Mouse (Mus musculus): Measurements from ENCODE around the gene Scarf2.
A peak's percentile ranks its signal among the peaks of the same experiment; 100 is the strongest.

Scarf2 gene

DNA sequence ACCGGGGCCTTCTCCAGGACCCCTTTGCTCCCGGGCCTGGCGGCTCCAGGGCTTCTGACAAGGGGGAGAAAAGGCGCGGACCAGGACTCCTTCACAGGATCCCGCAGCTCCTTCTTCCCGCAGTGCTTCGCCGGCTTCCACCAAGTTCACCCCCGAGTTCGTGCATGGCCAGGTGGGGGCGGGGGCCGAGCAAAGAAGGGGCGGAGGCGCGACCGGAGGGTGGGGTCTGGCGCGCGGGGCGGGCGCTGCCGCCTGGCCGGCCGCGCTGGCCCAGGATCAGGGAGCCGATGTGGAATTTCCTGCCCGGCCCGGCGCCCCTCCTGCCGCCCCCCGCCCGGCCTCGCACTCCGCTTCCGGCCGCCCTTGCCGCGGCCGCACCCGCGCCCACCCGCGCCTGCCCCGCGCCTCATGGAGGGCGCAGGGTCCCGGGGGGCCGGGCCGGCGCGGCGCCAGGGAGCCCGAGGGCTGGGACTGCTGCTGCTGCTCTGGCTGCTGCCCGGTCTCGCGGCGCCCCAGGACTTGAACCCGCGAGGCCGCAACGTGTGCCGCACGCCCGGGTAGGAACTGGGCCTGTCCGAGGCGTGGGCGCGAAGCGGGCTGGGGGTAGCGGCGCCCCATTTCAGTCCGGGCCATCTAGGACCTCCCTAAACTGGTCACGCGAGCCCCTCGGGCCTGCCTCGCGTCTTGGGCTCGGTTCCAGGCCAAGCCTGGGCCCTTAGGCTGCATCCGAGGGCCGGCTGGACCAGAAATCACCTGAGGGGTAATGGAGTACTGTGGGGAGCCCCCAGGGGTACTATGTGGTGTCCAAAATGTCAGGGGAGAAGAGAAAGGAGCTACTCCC lies at the start of gene Scarf2:
TSS of gene Scarf2 (plus strand) at position 312 of the 841 bp plus-strand sequence.
- no peak for DNase-seq (ENCODE audit: low spot score in 2 of 2)

DNA sequence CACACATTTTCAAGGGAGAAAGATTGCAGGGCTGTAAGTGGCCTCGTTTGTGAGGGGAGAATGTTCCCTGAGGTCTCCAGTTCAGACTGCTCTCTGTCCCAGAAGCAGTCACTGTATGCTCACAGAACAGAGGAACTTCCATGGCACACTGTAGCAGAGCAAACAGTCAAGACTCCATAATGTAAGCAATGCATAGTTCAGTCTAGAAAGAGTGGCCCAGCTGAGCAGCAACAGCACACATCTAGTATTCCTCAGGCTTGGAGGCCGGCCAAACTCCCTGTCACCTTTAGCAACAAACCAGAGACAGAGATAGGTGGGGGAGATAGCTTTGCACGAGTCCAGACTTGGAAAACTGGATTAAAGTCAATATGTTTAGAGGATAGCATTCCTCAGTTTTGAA lies 44.1 kb upstream of the Scarf2 start:
- DNase-seq (ENCODE audit: low spot score in 2 of 2): no peak

DNA sequence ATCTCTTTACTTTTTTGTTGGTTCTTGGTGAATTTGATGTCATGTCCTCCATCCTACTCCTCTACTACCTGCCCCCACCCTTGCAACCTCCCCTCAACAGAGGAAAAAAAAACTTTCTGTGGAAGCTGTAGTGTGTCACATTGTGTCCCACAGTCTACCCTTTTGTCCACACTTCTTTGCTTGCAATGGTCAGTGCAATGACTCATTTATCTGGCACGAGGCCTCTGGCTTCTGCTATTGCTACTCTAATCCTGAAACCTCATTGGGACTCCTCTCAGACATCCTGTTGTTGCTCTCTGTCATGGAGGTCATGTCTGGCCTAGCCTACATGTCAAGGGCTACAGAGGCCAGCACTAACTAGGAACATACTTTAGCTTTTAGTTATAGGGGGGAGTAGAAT lies 43.4 kb upstream of the Scarf2 start:
- no peak for DNase-seq (ENCODE audit: low spot score in 2 of 2)

DNA sequence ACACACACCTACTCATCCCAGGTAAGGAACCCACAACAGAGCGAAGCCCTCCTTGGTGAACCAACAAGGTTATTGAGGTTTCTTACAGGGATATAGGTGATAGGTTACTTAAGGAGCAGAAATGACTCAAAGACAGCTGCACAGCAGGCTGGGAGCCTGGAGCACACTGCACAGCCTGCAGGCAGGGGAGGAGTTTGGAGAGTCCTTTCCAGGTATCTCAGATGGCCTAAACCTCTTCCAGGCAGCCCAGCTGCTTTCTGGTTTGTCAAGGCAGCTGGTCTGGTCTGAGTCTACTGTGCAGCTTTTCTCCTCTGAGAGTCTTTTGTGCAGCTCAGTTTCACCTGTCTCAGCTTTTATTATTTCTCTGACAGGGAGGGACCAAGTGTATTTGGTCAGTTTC lies 39.3 kb upstream of the Scarf2 start:
- DNase-seq (ENCODE audit: low spot score in 2 of 2): no peak

DNA sequence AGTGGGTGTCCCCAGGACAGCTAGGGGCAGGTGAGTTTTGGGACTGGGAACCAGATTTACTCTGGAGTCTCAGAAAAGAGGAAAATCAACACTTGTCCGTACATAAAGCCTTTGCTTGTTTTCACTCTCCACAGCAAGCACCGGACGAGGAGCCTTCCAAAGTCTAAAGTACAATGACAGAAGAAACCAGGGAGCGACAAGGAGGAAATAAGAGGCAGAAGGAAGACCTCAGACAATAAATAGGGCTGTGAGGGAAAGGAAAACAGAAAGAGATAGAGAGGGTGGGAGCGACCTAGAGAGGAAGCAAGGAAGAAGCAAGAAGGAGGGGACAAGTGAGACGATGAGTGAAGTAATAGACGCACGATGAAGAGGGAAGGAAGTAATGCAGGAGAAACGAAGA lies 38.2 kb upstream of the Scarf2 start:
- no peak for DNase-seq (ENCODE audit: low spot score in 2 of 2)

DNA sequence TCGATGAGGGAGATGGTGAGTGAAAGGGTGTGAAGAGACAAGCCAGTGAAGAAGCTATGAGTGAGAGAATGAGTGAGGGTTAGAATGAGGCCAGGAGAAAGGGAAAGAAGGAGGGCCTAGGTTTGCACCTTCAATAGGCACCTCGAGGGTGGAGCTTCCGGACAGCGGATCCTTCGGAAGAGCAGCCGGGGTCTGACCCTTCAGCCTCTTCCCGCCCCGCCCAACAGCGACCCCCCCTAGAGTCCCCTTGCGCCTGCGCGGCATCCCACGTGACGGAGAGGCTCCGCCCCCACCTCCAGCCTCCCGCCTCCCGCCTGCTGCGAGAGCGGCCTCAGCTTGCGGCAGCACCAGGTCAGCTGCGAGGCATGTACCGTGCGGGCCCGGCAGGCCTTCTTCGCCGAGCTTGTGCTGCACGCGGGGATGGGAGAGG lies 37.7 kb upstream of the Scarf2 start, which contains the start of gene Klhl22:
TSS of gene Klhl22 (plus strand) at position 275 of the 430 bp plus-strand sequence.
- peak; percentile 76 to 88 for DNase-seq (ENCODE audit: low spot score in 2 of 2)

DNA sequence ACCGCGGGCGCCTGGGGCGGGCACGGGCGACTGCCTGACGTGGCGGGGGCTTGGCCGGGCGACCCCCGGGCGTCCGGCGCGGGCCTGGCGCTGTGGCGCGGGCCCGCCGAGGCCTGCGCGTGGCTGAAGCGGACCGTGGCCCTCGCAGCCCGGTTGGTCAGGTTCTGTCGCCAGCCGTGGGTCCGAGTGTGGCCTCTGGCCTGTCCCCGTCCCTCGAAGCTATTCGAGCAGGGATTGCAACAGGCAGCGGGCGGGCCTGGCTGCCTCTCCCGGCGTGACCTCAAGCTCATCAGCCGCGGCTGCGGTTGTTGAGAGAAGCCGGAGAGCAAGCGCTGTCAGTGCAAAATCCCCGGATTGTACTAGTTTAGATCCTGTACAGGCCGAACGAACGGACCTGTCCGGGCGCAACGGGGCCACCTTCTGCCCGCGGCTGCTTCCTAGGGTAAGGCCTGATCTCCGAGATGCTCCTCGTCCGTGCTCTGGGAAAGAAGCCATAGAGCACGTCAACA lies 37.2 kb upstream of the Scarf2 start:
- peak; percentile 28 to 32 for DNase-seq (ENCODE audit: low spot score in 2 of 2)

DNA sequence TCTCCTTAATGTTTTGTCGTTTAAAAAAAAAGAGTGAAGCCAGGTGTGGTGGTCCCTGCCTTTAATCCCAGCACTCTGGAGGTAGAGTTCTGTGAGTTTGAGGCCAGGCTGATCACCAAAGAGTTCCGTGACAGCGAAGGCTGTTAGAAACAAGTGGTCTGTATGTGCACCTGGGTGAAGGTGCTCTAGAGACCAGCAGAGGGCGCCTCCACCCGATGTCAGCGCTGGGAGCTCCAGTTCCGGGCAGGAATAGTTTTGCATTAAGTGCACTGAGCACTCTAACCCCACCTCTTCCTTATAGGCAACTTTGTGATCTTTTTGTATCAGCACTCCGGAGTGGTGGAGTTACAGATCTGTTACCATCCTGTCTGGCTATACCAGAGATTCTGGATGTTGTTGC lies 36.4 kb upstream of the Scarf2 start:
- DNase-seq (ENCODE audit: low spot score in 2 of 2): no peak

DNA sequence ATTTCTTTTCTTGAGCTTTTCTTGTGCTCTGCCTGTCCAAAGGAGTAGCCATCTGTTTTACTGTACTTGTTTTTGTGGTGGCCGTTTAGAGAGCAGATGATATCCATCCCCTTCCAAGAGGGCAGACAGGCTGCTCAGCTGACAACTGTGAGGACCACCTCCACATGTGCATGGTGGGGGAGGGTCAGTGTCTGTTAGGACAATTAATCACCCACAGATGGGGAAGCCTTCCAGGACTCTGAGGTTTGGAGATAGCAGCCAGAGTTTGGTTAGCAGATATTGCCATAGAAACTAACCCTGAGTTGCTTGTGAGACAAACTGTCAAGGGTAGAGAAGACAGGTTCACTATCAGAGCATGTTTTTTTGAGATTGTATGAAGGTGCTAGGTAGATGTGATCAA lies 36.0 kb upstream of the Scarf2 start:
- DNase-seq (ENCODE audit: low spot score in 2 of 2): no peak

DNA sequence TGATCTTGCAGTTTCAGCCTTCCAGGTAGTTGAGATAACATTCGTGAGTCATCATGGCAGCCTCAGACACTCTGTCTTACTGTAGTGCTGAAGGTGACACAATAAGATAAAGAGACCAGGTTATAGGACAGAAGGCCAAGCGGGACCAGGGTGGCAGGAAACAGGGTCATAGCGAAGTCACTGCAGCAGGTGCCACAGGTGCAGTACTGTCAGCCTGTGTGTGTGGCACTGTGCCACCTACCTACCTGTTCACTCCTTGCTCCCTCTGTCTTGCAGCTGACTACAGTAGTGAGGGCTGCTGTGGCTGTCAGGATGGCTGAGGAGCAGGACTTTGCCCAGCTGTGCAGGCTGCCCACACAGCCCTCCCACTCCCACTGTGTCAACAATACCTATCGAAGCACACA lies 33.0 kb upstream of the Scarf2 start:
- DNase-seq (ENCODE audit: low spot score in 2 of 2): no peak

DNA sequence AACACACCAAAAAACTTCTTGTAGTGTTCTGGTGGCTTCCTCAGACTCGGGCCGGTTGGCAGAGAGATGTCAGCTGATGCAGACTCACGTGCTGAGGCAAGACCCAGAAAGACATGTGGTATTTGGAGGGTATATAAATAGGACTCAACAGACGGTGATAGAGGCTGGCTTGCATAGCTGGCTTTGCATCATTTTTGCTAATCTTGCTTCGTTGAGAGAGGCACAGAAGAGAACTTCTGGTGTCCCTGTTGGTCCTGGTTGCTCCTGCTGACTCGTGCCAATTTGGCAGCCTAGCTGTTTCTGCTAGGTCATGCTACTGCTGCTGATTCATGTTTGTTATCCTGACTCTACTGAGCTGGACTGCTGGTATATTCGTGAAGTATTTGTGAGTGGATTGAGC lies 28.2 kb upstream of the Scarf2 start:
- DNase-seq (ENCODE audit: low spot score in 2 of 2): no peak

DNA sequence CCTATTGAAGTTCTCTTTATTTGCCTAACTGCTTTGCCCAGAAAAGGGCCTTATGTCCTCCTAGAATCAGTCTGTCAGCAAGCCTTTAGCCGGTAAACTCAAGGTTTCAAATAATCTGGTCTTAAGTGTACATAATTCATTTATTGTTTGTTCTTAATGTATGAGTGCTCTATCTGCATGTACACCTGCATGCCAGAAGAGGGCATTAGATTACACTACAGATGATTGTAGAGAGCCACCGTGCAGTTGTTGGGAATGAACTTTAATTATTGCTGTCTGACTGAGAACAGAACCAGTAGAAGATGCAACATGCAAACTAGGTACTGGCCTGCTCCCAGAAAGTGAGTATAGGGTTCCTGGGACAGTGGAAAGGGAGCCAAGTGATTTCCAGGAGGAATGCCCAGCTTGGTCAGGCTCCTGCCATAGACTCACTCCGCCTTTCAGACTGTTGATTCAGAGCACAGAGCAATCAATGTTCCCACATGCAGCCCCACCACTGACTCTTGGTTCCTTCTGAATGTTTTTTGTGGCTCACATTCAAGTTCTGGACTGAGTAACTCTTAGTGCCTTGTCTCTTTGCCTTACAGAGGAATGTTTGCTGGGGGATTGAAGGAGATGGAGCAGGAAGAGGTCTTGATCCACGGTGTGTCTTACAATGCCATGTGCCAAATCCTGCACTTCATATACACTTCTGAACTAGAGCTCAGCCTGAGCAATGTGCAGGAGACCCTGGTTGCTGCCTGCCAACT lies 25.8 kb upstream of the Scarf2 start:
- no peak for DNase-seq (ENCODE audit: low spot score in 2 of 2)

DNA sequence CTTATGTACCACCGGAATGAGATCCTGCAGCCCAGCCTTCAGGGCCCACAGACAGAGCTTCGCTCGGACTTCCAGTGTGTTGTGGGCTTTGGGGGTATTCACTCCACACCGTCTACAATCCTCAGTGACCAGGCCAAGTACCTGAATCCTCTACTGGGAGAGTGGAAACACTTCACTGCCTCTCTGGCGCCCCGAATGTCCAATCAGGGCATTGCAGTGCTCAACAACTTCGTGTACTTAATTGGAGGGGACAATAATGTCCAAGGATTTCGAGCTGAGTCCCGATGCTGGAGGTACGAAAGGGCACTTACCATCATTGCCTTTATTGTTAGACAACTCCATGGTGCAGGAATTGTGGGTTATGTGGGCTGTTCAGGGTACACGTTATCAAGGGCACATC lies 20.3 kb upstream of the Scarf2 start:
- no peak for DNase-seq (ENCODE audit: low spot score in 2 of 2)

DNA sequence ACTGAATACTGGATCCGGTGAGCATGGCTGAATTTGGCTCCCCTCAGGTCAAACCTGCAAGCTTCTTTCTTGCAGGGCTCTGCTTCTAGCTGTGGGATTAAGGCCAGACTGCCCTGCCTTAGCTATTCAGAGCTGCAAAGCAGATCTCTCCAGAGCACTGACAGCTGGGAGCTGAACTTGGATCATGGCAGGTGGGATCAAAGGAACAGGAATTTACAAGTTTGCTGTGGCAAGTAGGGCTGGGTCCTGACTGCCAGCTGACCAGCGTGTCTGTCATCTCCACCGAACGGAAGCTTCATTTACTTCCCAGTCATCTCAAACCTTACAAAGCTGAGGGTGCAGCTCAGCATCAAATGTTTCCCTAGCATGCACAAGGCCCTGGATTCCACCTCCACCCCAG lies 18.9 kb upstream of the Scarf2 start:
- DNase-seq (ENCODE audit: low spot score in 2 of 2): no peak

DNA sequence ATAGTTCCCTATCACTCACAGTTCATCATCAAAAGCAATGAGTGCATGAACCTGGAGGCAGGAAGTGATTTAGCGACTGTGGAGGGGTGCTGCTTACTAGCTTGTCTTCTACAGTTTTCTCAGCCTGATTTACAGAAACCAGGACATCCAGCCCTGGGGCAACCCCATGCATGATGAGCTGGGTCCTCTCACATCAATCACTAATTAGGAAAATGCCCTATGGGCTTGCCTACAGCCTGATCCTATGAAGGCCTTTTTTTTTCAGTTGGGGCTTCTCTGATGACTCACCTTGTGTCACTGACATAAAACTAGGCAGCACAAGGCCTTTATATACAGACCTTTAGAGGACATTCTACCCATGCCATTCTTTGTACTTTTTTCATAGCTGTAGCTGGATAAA lies 17.4 kb upstream of the Scarf2 start:
- DNase-seq (ENCODE audit: low spot score in 2 of 2): no peak

DNA sequence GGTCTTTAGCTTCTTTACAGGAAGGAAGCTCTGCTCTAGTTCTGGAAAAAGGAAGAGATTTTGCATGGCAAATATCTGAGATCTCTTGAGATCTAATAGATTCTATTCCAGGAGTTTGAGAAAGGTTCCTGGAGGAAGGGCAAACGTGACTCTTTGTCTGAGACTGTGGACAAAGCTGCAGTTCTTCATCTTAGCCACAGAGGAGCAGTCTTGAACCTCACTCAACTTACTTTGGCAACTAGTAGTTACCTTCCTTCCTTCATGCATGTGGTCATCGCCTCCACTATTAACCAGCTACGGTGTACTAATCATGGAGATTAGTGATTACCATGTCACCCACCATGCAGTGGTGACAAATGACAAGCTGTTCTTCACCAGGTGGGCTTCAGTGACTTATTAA lies 11.7 kb upstream of the Scarf2 start:
- no peak for DNase-seq (ENCODE audit: low spot score in 2 of 2)

DNA sequence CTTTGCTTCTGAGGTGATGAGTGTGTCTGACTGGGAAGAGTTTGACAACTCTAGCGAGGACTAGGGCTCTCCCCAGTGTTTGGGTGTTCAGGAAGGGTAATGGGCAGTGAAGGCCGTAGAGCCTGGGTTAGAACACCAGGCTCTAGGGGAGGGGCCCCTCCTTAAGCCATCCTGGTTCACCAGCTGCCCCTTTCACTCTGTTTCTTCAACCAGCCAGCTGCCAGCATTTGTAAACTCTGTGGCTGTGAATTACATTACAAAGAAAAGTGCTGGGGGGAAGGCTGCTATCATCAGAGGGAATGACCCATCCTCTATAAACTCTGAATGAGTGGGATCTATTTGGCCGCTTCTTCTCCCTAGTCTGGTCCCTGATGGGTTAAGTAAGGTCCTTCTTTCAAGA lies 4.4 kb upstream of the Scarf2 start:
- no peak for DNase-seq (ENCODE audit: low spot score in 2 of 2)

DNA sequence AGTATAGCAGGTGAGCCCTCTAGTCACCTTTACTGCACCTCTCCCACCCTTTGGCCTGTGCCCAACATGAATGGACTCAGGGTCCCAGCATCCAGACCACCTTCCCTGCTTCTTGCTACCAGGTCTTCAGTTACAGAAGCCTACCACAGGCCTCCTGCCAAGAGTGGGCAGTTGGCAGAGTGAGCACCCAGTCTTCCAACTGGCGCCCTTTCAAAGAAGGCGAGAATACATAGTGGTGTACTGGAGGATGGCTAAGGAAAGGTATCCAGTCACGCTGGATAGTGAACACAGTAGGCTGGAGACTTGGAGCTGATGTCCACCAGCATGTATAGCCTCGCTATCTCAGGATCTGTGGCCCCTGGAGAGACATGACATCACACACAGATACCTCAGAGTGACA lies 3.0 kb upstream of the Scarf2 start:
- DNase-seq (ENCODE audit: low spot score in 2 of 2): no peak

DNA sequence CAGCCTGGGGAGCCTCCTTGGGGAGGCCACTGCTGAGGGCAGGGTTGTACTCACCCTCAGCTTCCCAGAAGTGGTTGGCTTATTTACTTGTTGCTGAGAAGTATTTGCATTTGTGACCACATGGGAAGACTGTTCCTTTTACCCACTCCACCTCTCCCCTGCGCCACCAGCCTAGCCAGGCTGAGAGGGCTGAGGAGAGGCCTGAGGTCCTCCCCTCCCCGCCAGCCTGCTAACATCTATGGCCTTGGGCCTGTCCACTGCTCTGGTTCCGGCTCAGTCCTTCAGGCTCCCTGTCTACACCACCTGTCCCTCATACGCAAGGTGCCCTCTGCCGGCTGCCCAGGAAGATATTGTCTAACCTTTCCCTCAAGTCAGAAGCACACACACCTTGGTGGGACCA lies 1.4 kb upstream of the Scarf2 start:
- no peak for DNase-seq (ENCODE audit: low spot score in 2 of 2)

DNA sequence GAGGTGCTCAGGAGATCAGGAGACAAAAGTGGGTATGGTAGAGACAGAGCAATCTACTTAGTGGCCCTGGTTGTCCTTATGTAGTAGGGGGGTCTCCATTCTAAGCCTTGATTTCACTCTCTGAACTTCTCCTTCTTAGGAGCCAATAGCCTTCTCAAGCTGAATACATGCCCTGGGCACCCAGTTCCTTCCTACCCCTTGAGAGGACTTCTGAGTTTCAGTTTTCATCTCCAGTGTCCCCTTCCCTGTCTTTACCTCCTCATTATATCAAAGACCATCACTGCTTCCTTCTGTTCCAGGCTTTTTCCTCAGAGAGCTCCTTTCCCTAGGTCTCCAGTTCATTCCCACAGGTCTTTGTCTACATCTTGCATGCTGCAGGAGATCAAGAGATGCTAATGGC lies 563 bp upstream of the Scarf2 start:
- DNase-seq (ENCODE audit: low spot score in 2 of 2): no peak

DNA sequence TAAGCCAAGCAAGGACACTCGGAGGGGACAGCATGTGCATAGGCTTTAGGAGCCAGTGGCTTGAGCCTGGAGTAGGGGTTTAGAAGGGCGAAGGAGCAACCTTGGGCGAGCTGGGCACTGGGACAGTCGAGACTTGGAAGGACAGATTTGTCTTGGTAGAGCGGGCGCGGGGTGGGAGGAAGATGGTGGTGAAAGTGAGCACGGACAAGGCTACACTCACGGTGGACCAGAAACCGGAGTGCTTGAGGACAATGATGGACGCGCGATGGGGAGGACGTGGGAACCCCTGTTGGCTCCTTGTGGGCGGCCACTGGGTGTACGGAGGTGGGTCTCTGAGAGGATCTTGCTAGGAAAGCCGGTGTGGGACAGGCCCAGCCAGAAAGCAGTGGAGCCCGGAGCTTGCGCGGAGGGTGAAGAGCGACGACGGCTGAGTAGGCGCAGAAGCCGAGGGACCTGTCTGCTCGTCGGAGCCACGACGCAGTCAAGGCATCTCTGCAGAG lies 780 bp downstream of the Scarf2 start:
- no peak for DNase-seq (ENCODE audit: low spot score in 2 of 2)

DNA sequence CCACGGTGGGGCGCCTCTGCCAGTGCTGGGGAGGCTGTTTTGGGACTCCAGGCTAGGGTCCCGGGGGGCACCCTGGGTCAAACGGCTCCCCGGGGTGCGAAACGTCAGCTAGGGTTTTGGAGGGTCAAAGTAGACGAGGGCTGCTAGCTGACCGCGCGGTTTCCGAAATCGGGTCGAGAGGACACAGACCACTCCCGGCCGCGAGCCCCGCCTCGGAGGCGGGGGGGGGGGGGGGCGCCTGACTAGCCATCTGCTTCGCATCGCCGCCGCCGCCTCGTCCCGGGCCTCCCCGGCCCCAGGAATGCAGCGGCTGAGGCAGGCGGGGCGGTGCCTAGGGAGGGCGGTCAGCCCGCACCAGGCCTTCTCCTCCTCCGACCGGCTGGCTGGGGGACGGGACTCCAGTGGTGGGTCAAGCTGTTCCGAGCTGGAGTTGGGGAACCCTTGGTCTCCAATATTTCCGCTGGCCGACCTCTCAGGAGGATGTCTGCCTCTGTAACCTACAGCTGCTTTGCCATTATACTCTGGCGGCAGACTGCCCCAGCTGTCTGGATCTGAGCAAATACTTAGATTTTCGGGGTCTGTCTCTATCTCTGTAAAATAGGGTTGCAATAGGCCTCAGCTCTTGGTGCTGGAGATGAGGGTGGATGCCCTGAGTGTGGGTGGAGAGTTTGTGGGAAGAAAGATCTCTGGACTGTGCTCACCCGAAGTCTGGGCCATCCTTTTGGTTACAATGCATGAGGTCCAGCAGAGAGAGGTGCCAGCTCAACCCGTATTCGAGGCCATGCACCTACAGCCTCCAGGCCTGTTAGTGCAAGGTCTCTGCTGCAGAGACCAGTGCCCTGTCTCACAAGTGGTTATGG lies 1.5 kb downstream of the Scarf2 start:
- no peak for DNase-seq (ENCODE audit: low spot score in 2 of 2)

Measured in frontal cortex, postnatal 14 days (tissue).